Mouse (Mus musculus): ENCODE data around the gene Pimreg. TPM values are rescaled to one million over a fixed set of nuclear protein-coding genes. Genes with fewer than 3 reads are reported as not detected.

The Pimreg gene
- total RNA-seq (2021): 1 to 10 TPM; 1.1 to 2.5 TPM
- long read RNA-seq, experiment 1, partial matches to known transcripts: 0 of 3 reads
- long read RNA-seq, experiment 1, other reads (novel, unspliced or antisense): 1 of 3 reads
- long read RNA-seq, experiment 2, partial matches to known transcripts: 0 of 1 reads
- long read RNA-seq, experiment 2, other reads (novel, unspliced or antisense): 0 of 1 reads

DNA sequence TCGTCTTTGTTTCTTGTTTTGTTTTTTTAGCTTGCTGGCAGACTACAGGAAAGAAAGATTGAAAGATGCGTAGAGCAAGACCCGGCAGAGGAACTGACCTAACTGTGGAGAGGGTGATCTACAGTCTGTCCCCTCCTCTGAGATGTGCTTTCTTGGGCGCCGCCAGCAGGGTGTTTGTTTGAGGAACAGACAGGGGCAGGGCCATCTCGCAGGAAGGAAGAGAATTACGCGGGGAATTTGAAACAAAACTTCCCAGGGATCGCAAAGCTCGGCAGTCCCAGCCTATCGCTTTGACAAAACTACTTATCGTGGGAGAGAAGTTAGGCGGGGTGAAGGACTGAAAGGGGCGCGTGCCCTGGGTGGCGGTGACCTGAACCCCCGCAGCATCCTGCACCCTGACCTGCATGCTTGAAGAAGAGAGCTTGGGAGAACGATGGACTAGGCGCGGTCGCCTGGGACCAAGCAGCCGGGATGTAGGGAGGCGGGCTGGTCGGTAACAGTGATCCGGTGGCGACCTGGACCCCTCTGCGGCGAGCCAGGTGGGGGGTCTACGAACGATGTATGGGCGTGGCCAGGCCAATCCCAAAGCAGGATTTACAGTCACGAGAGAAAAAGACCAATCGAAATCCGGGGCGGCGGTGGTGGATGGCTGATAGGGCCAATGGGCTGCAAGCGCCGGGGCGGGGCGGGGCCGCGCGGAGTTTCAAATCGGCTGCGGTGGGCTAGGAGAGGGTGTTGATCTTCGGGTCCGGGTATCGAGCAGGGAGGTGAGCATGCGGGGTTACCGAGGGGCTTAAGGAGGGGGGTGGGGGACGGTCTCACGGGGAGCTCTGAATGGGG, at the start of gene Pimreg:
Gene Pimreg, plus strand, starts transcription at position 265 of the 840 bp plus-strand sequence.
- DNase-seq (ENCODE audit: low spot score in 2 of 2): peak; percentile 84 to 88
- intact Hi-C loops (cut with DNase I): no loop called here

- intact Hi-C loops (cut with DNase I): no loop called here
- no peak for DNase-seq (ENCODE audit: low spot score in 2 of 2)
These were observed 49.4 kb upstream of the Pimreg start for GRCm38 (mm10) chr11:71992438-71992837.

DNA sequence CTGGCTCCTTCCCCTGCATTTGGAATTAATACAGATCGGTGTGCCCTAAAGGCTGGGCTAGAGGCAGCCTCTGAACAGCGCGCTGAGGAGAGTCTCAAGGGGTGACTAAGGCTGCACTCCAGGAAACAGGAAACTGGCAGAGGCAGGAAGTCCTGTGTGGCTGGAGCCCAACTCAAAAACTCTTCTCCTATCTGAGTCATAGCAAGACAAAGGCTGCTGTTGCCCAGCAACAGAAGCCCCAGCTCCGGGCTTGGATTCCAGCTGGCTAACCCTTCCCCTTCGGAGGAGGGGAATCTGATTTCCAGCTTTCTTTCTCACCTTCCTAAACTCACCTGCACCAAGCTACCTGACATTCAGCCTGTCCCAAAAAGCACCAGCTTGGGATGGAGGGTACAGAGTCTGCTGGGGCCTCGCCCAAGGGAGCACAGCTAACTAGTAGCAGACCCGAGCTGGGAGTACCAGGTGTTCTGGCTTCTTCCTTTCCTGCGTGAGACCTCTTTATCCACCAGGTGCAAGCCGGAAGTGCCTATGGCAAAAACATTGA, 45.8 kb upstream of the Pimreg start:
- intact Hi-C loops (cut with DNase I): no loop called here
- peak; percentile 56 to 75 for DNase-seq (ENCODE audit: low spot score in 2 of 2)

DNA sequence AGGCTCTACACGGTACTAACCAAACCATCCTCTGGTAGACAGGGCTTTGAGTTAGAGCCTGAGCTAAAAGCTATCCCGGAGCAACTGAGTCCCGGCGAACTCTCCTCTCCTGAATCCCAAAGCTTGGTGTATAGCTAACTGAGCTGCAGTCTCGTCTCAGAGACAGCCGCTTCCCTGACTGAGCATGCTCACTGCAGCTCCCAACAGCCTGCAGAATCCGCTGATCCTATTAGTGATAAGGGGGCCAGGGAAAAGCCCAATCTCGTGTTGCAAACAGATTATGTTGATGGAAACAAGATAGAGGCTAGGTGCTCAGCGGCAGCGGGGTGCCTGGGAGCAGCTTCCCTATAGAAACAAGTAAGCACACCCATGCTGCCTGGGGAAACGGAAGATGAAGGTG, 45.0 kb upstream of the Pimreg start:
- DNase-seq (ENCODE audit: low spot score in 2 of 2): peak in 1 of 2 experiments; percentile 29
- intact Hi-C loops (cut with DNase I): no loop called here

DNA sequence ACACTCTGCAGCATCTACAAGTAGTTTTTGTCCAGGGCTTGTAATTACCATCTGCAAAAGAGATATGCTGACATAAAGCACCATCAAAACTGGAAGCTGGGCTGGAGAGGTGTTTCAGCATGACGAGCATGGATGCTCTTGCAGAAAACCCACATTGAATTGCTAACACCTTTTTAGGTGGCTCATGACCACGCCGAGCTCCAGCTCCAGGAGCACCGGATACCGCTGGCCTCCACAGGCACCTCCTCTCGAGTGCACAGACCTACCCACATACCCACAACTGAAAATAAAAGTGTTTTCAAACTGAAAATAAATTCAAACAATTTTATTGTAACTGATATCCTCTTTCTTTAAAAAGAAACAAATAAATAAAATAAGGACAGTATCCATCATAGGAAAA, 41.6 kb upstream of the Pimreg start:
- intact Hi-C loops (cut with DNase I): no loop called here
- no peak for DNase-seq (ENCODE audit: low spot score in 2 of 2)

DNA sequence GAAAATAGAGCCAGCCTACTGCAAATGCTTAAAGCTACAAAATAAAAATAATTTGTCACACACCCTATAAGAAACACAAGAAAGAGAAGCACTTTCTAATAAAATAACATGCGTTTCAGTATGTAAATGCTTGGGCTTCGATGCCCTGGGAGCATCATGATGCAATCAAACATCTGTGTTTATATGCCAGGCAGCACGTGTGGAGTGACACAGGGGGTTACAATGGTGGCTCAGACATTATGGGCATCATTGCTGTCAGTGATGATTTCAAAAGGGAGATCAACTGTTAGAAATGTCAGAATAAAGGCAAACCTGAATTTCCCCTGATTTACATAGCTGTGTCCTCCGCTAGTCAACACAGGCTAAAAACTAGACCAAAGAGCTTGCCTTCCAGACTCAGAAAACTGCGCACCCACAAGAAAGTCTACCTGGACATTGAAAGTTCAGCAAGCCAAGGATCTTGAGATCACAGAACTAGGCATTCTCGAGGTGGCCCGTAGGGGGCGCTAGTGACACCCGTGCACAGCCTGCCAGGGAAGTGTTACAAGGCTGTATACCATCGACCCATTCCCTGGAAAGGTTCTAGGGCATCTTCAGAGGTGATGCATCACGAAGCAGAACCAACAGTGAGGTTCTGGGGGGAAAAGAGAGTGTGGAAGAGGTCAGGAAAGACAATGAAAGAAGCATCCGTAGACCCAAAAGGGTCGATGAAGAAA, 39.5 kb upstream of the Pimreg start:
- intact Hi-C loops (cut with DNase I): no loop called here
- no peak for DNase-seq (ENCODE audit: low spot score in 2 of 2)

DNA sequence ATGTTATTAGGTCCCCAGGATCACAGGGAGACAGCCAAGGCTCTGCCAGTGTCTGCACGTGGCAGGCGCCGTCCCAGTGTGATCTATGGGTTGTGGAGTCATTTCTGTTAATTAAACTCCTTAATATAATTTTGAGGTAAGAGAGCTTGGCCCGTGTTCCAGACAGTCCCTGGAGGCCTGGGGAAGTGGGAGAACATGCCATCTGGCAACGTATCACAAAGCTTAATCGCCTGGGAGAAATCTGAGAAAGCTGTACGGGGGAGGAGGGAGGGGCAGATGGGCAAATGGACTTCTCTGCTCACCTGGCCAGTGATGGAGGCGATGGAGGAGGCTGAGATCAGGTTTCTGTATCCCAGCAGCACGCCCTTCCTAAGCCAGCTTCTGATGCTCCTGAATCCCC, 38.7 kb upstream of the Pimreg start:
- intact Hi-C loops (cut with DNase I): no loop called here
- no peak for DNase-seq (ENCODE audit: low spot score in 2 of 2)

GRCm38 (mm10) chr11:72005547-72005946, 36.3 kb upstream of the Pimreg start:
- intact Hi-C loops (cut with DNase I): no loop called here
- DNase-seq (ENCODE audit: low spot score in 2 of 2): no peak

- DNase-seq (ENCODE audit: low spot score in 2 of 2): no peak
- intact Hi-C loops (cut with DNase I): no loop called here
These were observed 31.5 kb upstream of the Pimreg start for GRCm38 (mm10) chr11:72010367-72010766.

DNA sequence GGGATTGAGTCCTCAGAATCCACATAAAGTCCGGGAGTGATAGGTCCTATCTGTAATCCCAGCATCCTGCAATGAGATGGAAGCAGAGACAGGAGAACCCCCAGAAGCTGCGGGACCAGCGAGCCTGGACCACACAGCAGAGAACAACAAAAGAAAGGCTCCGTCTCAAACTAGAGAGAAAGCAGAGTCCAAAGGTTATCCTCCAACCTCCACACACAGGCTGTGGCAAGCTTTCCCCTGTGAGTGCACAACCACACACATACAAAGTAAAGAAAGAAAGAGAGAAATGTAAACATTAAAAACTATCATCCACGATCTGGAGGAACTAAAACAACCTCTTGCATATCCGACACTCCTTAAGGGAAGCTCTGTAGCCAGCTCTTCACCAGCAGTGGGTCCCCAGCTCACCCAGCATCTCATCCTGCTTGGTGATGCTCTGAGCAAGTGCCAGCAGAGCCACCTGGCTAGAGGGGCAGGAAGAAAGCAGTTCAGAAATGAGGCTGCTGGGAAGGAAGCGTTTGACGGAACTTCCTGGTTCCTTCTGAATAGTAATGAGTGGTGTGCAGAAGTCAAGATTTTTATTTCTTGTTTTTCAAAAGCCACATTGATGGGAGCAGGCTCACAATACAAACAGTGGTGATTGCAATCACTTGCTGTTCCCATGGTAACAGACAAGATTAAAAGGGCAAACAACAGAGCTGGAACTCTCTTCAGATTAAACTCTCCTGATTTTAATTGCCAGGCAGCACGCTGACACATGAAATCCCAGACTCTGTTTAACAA, 30.7 kb upstream of the Pimreg start:
- DNase-seq (ENCODE audit: low spot score in 2 of 2): no peak
- intact Hi-C loops (cut with DNase I): no loop called here

DNA sequence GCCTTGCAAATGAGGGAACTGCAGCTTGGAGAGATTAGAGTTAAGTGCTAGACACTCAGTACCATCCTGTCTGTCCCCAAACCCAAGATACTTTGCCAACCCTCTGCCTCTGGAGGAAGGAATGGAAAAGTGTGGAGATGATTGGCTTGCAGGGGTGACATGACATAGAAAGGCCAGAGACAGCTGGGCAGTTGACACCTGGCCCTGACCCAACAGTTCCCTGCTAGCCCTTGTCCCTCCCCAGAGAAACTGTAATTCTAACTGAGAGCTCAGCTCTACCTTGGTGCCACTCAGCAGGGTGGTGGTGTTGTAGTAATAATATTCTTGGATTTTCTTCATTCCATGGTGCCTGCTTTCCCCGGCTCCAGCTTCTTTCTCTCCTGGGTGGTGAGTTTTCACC, 29.9 kb upstream of the Pimreg start:
- intact Hi-C loops (cut with DNase I): no loop called here

DNA sequence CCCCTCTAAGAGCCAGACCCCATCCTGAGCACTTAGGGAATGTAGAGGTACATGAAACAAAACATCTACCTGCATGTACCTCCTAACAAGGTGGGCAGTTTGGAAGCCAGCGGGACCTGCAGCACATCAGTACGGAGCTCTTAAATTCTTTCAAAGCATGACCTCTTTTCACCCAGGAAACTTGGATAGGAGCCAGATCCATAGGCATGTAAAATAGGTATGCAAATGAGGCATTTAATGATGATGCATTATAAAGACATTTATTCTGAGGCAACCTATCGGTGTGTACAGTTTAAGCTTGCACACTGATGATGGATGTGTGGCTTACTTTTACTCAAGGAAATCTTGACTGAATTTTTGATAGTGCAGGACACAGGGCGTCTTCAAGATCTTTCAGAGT, 27.2 kb upstream of the Pimreg start:
- no peak for DNase-seq (ENCODE audit: low spot score in 2 of 2)

More for the DNA sequence above, 29.9 kb upstream of the Pimreg start:
- no peak for DNase-seq (ENCODE audit: low spot score in 2 of 2)

GRCm38 (mm10) chr11:72016518-72017252, 25.1 kb upstream of the Pimreg start:
- intact Hi-C loops (cut with DNase I): no loop called here
- no peak for DNase-seq (ENCODE audit: low spot score in 2 of 2)

More for the DNA sequence above, 27.2 kb upstream of the Pimreg start:
- intact Hi-C loops (cut with DNase I): no loop called here

GRCm38 (mm10) chr11:72017253-72017601, 24.6 kb upstream of the Pimreg start:
- intact Hi-C loops (cut with DNase I): no loop called here
- no peak for DNase-seq (ENCODE audit: low spot score in 2 of 2)

DNA sequence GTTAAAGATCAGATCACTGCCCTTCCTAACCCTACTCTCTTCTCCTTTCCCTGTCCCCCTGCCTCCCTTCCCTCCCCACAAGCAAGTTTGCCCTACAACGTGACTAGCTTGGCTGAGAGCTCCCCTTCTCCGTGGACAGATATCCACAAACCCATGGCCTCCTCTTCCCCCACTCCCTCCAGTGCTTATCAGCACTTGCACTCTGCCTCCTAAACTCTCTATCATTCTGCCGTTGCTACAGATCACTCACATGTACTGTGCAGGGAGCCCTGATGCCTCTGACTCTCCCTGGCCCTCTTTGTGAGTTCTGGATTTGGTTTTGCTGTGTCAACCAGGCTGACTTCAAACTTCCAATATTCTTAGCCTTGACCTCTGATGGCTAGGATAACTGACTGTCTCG, 20.8 kb upstream of the Pimreg start:
- no peak for DNase-seq (ENCODE audit: low spot score in 2 of 2)
- intact Hi-C loops (cut with DNase I): loop anchor here (5.0 to 10.0 kb wide), 3 partner anchors 166 to 349 kb away; no protein-coding TSS in a partner anchor

GRCm38 (mm10) chr11:72022827-72023226, 19.0 kb upstream of the Pimreg start:
- no peak for DNase-seq (ENCODE audit: low spot score in 2 of 2)
- intact Hi-C loops (cut with DNase I): loop anchor here (5.0 to 10.0 kb wide), 3 partner anchors 168 to 351 kb away; no protein-coding TSS in a partner anchor

DNA sequence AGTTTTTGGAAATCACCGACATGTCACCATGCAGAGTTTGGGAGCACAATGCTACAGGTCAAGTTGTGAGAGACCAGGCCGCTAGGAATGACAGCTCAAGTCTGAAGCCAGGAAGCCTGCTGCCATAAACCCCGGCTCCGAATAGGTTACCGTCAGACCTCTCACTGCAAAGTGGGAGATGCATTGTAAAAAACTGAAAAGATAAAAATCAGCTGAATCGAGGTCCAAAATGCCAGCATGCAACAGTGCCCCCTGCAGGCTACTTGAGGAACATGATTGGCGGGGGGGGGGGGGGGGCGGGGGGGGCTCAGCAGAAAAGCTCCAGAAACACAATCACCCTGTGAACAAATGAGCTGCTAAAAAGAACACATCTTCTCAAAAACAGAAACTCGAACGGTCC, 18.3 kb upstream of the Pimreg start:
- intact Hi-C loops (cut with DNase I): loop anchor here (5.0 to 10.0 kb wide), 3 partner anchors 169 to 351 kb away; no protein-coding TSS in a partner anchor
- no peak for DNase-seq (ENCODE audit: low spot score in 2 of 2)

- DNase-seq (ENCODE audit: low spot score in 2 of 2): peak; percentile 64 to 70
- intact Hi-C loops (cut with DNase I): loop anchor here (5.0 to 10.0 kb wide), 3 partner anchors 169 to 352 kb away; no protein-coding TSS in a partner anchor
These were observed 17.5 kb upstream of the Pimreg start for GRCm38 (mm10) chr11:72024193-72024781.
